Mouse (Mus musculus): ENCODE results near the gene Hes6. TPM values are rescaled to one million over a fixed set of nuclear protein-coding genes. Genes with fewer than 3 reads are reported as not detected.

Gene Hes6
- 22.0 and 23.1 TPM in 2 replicates for polyA plus RNA-seq (2021; fragmentation: Nextera tagmentation)
- long read RNA-seq, experiment 1, transcript Hes6-201 (4 exons, 1,335 nt), result major isoform, 31 of 33 reads
- long read RNA-seq, experiment 1, partial matches to known transcripts, result 0 of 33 reads
- long read RNA-seq, experiment 1, other reads (novel, unspliced or antisense), result 0 of 33 reads
- long read RNA-seq, experiment 2, transcript Hes6-201 (4 exons, 1,335 nt), result major isoform, 50 of 72 reads
- long read RNA-seq, experiment 2, transcript Hes6-202 (3 exons, 1,573 nt), result minor isoform, 20 of 72 reads
- long read RNA-seq, experiment 2, partial matches to known transcripts, result 2 of 72 reads
- long read RNA-seq, experiment 2, other reads (novel, unspliced or antisense), result 0 of 72 reads

DNA sequence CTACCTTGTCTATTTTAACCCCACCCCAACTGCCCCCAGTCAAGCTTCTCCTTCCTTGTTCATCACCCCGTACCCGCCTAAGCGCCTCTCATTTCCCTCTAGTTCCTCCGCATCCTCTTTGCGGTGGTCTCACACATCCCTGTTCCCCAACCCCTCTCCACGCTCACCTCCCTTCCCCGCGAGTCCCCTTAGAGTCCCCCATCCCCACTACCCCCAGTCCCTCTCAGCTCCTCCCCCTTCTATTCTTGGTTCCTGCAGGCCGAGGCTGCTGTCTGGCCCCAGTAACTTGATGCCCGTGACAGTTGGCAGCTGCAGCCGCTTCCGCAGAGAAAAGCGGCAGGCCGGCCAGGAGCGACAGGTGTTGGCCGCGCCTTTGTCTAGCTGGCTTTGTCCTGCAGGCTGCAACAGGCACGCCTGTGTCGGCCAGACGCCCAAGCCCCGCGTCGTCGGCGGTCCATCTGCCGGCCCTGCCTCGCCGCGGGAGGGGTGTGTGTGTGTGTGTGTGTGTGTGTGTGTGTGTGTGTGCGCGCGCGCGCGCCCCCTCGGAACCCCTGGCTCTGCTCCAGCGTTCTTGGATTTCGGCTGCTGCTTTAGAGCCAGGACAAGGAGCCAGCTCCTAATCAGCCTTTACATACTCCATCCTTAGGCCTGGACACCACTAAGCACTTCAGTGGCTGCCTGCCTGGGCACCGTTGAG lies at the start of gene Hes6:
Hes6 (minus strand) TSS at position 141 of the 697 bp plus-strand sequence.

DNA sequence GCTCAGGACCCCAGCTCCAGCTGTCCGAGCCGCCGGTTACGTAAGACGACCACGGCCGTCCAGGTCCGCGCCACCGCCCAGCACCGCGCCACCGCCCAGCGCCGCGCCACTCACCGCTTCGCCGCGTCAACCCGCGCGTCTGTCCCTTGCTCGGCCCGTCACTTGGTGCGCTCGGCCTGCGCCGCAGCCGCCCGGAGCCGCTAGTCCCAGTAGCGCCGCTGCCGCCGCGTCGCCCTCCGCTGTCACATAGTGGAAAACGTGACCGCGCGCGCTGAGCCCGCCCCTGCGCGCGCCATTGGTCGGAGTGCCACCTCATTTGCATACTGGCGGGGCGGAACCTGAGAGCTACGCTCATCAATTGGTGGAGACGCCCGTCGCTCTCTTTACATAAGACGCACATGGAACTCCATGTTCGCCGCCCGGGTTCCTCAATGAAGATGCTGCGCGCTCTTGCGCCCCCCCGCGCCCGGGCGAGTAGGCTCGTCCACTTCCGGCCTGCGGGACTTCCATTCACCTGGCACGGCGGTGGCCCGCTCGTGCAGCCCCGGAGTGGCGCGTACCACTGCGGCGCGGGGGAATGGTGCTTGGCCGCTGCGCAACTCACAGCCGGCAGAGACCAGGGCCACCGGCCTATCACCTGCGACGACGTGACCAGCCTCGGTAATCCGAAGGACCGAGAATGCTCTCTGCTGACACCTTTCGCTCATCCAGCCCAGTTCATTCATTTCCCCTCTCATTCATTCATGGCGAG lies 45.4 kb upstream of the Hes6 start, which contains the start of gene Per2:
Per2 (minus strand) TSS at position 266 of the 751 bp plus-strand sequence.

DNA sequence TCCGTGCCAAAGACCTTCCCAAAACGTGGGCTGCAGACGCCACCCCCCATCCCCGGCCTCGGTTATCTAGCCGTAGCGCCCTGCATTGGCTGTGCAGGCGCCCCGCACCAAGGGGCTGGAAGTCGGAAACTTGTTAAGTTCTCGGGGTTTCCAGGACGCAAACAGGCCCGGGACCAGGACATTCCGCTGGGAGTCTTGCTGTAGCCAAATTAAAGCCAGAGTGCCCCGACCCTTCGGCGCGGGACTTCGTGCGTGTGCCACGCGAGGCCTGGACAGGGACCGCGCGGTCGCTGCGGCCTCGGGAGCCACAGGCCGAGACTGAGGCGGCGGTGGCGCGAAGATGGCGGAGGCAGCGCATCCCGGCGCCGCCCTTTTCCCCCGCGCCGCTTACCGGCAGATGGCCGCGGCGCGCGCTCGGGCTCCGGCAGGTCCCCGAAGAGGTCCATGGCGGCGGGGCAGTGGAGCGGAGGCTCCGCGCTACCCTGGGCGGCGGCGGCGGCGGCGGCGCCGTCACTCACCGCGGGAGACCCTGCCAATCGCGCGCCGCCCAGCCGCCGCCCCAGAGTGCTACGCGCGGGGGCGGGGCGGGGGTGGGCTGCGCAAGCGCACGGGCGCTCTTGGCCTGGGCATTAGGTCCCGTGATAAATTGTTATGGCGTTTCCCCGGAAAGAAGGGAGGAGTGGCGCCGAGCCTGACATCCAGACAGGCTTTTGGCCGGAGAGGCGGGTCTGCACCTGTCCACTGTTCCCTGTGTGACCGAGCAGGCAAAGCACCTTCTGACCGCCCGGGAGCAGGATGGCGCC lies 15.4 kb downstream of the Hes6 start, which contains the start of gene Ilkap:
Ilkap (minus strand) TSS at position 556 of the 803 bp plus-strand sequence.

DNA sequence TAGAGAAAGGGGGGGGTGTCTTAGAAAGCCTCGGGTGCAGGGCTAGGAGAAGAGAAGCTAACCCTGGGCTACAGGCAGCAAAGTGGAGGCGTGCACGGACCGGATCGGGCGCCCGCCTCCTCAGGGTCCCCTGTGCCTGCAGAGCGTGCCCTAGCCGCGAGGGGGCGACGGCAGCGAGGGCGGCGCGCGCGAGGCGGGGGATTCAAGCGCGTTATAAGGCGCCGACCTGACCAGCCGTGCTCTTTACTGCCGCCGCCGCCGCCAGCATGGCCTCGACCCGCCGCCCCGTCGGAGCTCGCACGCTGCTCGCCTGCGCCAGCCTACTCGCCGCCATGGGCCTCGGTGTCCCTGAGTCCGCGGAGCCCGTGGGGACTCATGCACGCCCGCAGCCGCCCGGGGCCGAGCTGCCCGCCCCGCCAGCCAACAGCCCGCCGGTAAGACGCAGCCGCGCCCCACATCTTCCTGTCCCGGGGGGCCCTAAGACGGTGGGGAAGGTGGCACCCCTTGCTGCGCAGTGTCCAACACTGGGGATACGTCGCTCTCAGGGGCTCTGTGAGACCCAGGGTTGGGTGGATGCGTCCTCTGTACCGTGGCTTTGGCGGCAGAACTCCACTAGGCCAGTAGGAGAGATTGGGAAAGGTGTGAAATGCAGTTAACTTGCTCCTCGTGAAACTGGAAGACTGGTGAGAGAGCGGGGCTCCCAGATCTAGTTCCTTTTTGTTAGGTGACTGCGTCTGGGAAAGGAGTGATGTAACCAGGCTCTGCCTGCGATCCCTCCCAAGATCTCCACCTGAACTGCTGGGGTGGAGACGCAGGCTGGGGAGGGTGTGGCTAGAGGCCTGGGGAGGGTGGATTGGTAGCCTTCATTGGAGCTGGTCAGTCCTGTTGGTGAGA lies 47.4 kb downstream of the Hes6 start, which contains the start of gene Erfe:
Erfe (plus strand) TSS at position 216 of the 894 bp plus-strand sequence.

Other genes starting within 250 kb of the Hes6 start
- gene Ramp1, start 234.2 kb downstream of the Hes6 start, polyA plus RNA-seq (2021; fragmentation: Nextera tagmentation), result 137 and 149 TPM in 2 replicates
- 57.7 and 59.6 TPM in 2 replicates for gene Ube2f, start 163.7 kb downstream of the Hes6 start, polyA plus RNA-seq (2021; fragmentation: Nextera tagmentation)
- gene Scly, start 115.7 kb downstream of the Hes6 start, polyA plus RNA-seq (2021; fragmentation: Nextera tagmentation), result 5.5 TPM in 2 replicates
- 0.03 TPM in 1 of 2 replicates, not detected in the other for gene Espnl, start 92.0 kb downstream of the Hes6 start, polyA plus RNA-seq (2021; fragmentation: Nextera tagmentation)
- gene Klhl30, start 63.0 kb downstream of the Hes6 start, polyA plus RNA-seq (2021; fragmentation: Nextera tagmentation), result not detected in 2 replicates
- not detected in 2 replicates for gene Erfe, start 47.6 kb downstream of the Hes6 start, polyA plus RNA-seq (2021; fragmentation: Nextera tagmentation)
- gene Ilkap, start 15.2 kb downstream of the Hes6 start, polyA plus RNA-seq (2021; fragmentation: Nextera tagmentation), result 64.9 and 65.4 TPM in 2 replicates
- 4.3 and 5.6 TPM in 2 replicates for gene Per2, start 45.3 kb upstream of the Hes6 start, polyA plus RNA-seq (2021; fragmentation: Nextera tagmentation)
- 1.6 and 2.1 TPM in 2 replicates for gene Traf3ip1, start 80.6 kb upstream of the Hes6 start, polyA plus RNA-seq (2021; fragmentation: Nextera tagmentation)
- 4.2 and 7.7 TPM in 2 replicates for gene Asb1, start 126.5 kb upstream of the Hes6 start, polyA plus RNA-seq (2021; fragmentation: Nextera tagmentation)